Mouse (Mus musculus): ENCODE measurements around the gene Prkd1.
"Not testable (repeated sequence)": the region's sequence is repeated elsewhere in the genome, so short reads cannot be mapped to it uniquely, and the experiment has no call there.

Prkd1 gene

DNA sequence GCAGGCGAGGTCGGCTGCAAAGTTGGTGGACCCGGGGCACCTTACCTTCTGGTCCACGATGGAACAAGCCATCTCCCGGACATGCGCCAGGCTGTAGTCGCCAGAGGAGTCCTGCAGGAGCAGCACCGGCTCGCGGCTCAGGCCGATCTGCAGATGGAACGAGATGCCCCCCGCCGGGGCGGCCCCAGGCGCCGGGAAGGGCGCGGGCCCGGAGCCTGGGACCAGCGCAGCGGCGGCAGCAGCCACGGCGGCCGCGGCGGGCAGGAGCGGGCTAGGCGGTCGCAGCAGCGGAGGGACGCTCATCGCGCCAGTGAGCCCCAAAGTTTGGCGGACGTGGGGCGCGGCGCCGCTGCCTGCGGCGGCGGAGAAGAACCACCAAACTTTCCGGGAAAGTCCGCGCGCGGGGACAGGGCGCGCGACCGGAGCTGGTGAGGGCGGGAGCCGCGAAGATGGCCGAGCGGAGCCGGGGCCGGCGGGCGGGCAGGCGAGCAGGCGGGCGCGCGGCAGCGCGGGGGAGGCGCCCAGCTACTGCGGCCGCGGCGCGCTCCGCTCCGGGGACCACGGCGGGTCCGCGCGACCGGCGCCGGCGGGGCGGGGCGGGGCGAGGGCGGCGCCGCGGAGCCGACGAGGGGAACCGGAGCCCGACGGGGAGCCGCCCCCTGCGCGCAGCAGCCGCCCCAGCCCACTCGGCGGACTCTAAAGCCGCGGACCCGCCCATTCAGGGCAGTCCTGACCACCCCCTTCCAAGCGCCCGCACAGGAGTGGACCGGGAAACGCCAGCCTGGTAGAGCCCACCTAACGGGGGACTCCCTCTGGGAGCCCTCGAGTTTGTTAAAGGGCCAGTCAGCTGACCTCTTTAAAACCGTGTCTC is at the start of gene Prkd1:
TSS of gene Prkd1 (minus strand) at position 428 of the 871 bp plus-strand sequence.
- peak; percentile 80 for DNase-seq

DNA sequence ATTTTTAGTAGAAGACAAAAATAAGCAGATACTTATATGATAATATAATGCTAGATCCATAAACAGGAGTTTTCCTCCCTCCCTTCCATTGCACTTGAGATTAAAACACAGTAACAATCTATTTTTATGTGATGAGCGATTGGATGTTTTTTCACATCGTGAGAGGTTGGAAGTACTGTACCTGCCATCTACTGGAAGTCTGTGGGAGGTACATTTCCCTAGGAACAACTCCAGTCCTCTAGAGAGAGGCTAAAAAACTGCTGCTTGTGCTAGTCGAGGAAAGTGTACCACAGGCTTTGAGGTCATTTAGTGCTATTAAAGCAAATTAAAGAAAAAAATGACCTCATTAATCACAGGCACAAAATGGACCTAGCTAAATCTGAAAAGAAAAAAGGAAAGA is 48.6 kb upstream of the Prkd1 start:
- DNase-seq: peak; percentile 26

DNA sequence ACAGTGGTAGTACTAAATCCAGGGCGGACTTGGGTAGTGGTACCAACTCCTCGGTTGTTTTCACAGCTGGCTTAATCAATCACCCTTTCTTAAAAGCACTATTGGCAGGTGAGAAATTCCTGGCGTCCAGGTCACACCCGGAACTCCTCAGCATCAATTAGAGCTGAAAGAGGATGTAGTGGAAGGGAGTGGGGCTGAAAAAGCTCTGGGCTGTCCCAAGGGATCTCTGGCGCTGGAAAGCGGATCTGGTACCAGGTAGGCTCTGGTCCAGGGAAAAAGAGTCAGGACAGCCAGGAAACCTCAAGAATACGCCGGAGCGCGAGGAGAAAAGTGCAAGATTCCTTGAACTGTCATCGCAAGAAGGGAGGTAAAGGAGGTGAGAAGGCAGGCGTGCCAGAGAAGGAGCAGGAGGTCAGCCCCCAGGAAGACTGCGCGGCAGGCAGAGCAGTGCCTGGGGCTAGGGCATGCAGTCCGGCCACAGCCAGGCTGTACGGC is 675 bp downstream of the Prkd1 start:
- DNase-seq: no peak

DNA sequence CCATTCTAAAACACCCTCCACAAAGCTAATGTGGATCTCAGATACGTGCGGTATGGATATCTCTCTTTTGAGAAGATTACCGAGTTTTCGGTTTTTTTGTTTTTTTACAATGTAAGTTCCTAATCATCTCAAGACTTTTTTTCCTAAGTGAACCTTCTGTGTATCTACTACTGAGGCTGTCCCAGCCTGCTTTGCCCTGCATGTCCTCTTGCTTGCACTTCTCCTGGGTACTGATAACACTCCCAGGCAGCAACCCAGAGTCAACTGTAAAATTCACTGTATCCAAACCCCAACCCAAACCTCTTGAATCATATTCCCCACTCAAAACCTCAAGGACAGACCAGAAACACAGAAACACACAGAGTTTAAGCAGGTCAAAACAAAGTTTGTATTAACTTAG is 2.0 kb downstream of the Prkd1 start:
- no peak for DNase-seq

DNA sequence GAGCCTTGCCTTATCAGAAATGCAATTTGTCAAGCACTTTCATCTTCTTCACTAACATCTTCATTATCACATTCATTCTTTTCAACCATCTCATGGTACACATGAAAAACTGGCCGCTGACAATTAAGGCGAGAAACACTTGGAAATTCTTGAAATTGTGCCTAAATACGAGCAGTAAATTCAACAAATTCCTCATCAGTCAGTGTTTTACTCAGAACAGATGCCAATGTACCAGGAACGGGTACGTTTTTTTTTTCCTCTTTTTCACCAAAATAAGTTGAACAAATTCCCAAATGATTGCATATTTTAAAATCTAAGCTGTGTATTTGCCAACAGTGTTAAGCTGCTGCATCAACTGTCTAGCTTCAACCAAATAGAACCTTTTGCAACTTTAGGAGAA is 6.2 kb downstream of the Prkd1 start:
- DNase-seq: no peak

DNA sequence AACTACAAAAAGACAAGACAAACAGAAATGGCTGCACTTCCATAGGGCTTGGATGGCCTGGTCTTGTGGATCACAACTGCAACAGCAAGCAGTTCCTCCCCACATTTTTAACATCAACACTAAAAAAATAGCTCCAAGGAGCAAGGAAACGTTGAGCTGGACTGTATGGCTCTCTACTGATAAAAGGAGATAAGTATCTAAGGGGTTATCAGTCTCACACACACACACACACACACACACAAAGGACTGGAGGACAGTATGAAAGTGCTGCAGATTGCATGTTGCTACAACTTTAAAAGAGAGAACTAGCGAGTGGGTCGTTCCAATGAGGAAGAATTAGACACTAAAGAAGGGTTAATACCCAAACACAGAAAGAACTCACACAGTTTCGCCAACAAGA is 8.7 kb downstream of the Prkd1 start:
- DNase-seq: no peak

DNA sequence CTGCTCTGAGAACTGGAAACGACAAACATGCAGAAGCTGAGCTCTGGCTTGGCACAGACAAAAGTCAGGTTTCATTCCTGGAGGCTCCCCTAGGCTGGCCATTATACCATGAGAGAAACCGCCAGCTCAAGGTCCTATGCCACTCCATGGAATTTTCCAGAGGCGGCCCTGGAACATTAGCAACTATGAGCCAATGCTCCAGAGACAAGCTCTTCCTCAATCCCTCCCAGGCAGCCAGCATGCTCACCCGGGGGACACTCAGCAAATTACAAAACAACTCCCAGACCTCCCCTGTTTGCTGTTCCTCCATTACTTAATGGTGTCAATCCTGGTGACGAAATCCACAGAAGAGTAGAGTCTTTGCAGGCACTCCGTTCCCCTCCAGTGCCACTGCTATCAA is 14.5 kb downstream of the Prkd1 start:
- no peak for DNase-seq

DNA sequence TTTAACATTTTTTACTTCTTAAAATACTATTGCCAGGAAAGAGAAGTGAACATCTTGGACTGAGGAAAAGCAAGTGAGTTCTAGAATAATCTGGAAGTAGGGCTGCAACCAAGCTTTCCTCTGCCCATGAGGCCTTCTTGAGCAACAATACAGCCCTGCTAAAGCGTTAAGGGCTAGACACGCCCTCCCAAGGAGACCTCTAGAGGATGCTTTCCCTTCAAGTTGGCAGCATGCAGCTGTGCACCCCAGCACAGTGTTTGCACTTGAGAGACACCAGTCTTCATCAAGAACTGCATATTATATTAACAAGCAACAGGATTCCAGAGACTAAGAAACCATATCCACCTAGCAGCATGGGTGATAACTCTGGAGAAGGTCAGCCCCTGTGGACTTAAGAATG is 22.8 kb downstream of the Prkd1 start:
- not testable (repeated sequence) for DNase-seq

DNA sequence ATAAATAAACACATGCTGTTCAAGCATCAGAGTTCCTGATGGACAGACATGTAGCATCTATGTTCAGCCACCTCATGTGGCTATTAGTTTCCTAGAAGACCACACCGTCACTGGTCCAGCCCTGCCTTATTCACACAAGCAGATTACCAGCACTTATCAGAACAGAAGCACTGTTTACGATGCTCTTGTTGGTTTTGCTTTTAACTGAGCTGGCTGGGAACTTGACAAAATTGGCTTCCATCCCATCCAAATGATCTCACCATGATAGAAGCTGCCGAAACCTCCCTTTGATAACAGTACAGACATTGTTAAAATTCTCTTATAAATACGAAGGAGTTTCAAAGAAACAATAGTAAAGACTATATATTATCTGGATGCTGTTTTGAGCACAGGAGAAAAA is 24.7 kb downstream of the Prkd1 start:
- no peak for DNase-seq

DNA sequence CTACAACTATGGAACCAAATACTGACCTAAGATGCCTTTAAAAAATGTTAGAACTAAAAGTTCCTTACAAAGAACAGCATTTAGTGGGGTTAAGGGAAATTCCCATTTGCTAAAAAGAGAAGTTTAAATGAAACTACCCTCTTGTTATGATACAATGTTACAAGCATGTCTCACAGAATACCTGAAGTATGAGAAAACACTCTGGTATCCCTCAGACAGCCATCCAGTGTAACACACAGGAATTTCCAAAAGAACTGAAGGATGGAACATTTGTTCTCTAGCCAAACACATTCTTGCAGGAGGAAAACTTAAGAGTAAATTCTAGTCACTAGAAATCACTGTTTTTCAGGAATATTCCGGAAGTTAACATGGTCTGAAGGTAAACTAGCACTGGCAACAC is 33.0 kb downstream of the Prkd1 start:
- DNase-seq: no peak

DNA sequence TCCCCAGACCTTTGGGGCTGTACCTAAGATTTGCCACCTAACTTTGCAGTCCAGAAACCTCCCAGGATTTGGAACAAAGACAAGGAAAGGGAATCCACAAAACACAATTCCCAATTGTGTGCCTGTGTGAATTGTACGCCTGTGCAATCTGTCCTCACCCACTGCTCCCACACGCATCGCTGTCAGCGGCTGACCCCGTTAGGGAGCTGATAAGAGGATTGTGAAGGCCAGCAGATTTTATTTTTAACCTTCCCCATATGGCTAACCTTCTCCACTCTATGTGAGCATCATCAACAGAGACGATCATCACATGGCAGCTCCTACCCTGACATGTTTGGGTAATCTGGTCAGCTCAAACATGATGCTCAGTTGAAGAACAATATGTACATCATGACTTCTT is 34.6 kb downstream of the Prkd1 start:
- no peak for DNase-seq

DNA sequence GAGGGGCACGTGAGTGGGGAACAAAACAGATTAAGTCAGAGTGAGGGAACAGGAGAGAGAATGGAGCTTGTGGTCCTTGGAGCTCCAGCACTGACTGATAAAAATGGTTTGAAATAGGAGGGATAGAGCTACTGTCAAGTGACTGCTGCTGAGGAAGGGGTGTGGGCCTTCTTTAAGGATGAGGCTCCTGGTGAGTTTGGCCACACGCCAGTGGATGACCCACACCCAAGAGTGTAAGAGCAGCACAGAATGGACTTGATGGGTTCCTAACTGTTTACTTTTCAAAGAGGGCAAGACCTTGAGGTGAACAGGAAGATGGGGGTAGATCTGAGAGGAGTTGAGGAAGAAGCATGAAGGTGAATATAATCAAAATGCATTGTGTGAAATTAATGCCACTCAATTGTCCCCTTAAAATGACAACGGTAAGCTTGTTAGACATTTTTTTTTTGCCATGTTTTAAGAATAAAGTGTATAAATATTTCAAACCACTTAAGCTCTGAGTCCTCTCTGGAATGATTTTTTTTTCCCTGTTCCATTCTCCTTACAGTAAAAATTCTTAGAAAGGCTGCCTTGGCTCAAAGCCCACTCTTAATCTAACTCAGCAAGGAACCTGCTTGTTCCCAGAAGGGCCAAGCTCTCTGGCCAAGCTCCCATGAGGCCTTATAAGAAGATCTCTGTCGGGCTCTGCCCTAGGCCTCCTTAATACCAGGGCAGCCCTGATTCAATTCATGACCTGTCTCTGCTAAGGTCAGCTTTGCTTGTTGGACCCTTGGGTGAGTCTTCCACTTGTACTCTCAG is 42.0 kb downstream of the Prkd1 start:
- DNase-seq: peak; percentile 14

DNA sequence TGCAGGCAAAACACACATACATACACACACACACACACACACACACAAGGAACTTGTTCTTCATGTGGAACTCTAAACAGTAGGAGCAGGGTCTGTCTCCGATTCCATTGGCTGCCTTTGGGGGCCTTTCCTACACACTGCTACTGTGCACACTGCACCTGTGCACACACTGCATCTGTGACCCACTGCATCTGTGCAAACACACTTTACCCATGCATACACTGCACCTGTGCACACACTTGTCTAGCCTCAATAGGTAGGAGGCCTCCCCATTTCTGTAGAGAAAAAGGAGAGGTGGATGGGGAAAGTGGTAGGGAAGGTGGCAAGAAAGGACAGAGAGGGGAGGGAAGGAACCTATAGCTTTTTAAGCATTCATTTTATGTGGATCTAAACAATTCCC is 49.5 kb downstream of the Prkd1 start:
- no peak for DNase-seq

DNA sequence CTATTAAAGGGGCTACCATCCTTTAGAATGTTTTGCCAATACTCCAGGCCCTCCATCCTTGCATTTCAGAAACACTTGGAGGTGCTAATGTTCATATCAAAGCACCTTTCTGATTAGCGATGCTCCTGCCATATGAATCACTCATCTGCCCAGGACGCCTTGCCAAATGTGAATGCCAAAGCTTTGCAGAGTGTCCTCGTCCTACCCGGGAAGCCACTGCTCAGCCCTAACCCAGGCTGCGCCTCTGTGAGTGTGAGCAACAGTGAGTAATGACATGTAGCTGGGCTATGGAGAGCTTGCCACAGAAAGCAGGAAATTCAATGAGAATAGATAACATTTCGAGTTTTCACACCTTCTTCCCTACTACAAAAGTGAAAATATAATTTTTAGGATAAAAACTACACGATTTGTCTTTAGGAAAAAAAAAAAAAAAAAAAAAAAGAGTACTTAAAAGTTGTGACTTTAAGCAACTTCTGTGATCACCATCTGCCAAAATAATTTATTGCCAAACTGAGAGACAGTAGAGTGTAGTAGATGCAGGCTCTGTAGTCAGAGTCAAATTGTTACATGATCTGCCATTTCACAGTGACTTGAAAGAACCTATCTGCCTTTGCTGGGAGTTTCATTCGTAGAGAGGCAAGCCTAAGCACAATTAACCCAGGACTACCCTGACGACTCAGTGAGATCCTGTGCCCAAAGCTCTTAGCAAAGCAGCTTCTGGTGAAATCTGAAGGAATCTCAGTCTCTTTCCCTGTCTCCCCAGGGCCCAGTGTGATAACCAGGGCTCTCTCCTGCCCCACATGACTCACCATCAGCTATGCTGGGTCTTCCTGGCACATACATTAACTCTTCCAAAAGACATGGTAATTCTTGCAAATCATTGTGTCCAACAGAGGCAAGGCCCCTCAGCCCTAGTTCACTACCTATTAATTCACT is 50.6 kb downstream of the Prkd1 start:
- no peak for DNase-seq

DNA sequence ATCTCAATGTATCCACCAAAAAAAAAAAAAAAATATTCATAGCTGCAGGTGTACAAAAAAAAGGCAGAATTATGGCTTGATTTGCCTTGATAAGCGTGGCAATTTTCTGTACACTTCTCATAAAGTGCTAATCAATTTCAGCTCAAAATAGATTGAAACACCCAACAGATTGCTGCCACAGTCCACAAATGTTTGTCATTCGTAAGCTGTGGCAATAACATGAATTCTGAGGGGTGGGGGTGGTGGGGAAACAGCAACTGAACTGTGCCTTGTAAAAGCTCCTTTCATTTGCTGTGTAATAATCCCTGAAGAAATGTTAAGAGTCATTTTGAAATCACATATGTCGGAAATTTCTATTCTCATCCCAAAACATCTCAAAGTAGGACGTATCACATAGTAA is 51.4 kb downstream of the Prkd1 start:
- no peak for DNase-seq

DNA sequence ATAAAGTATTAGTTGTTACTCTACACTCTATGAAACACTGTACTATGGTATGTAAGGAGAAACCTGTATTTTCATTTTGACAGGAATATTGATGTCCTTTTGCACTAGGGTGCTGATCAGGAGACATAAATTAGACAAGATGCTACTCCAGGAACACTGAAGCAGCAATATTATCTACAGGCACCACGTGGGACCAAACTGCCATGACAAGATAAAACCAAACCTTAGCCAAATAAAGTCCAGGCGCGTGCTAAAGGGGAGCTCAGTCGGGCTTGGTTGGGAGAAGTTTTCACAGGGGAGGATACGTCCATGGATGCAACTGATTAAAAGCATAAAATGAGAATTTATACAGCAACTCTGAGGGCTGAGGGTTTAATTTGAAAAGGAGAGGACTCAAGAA is 53.1 kb downstream of the Prkd1 start:
- DNase-seq: no peak

DNA sequence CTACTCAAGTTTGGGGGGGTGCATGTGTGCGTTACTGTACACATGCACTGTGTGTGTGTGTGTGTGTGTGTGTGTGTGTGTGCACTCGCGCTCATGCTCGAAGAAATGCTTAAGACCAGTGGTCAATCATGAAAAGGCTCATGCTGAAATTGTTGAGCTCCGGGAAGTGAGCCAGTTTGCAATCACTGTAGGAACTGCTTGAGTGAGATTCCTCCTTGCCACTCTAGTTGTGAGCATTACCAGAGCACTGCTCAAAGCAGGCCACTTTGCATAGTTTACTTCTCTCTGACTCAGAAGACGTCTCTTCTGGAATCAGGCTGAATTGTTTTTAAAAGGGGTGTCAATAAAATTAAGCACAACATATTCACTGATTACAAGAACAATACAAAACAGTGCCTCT is 54.4 kb downstream of the Prkd1 start:
- peak; percentile 59 for DNase-seq

DNA sequence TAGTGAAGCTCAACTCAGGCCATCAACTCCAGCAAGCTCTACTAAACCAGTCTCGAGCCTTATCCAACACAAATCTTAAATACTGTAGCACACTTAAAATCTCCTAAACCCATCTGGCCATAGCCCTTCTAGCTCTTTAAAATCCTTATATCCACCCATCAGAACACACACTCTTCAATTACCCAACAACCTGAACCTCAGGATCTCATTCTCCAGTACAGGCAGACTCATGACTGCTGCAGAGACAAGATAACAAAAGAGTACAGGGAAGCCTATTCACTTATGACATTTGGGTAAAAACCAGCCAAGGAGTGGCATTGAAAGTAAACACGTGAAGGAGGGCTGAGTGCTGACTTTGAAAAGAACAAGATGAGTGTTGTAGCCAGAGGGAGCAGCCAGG is 55.4 kb downstream of the Prkd1 start:
- DNase-seq: no peak

DNA sequence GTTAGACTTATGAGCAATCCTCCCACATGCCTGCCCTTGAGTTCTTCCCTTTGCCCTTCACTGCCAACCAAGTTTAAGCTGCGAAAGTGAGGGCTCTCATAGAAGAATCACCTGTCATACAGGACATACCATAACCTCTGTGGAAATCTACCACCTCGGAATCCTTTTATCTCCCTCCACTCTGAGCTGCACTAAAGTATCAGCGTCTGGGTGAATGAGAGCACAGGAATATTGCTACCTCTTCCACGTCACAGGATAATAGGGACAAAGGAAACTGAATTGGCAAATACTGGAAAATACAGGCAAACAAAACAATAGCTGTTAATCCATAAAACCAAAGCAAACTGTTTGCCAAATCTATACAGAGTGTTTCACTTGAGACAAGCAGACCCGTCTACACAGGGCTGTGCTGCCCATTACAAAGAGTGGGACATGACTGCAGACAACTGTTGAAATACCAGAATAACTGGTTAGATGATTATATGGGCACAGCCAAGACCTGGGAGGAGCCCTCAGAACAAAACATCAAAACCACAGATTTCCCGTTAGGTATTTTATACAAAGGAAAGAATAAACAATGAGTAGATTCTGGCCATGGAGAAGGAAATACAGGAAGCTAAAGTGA is 60.6 kb downstream of the Prkd1 start:
- no peak for DNase-seq

DNA sequence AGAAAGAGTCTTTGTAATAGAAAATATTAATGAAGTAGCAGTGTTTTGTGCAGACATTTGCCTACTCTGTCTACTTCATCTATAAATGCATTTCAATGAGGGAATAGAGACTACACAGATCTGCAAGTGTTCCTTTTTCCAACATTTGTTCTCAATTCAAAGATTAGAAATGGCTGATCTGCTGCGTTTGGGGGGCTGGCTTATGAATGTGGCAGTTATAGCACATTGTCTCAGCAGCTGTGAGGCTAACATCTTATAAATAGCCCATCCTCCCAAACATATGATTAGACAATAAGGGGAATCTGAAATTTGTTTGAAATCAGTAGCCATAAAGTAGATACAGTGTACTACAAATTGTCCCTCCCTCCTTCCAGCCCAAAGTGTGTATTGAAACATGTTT is 83.7 kb downstream of the Prkd1 start:
- no peak for DNase-seq

DNA sequence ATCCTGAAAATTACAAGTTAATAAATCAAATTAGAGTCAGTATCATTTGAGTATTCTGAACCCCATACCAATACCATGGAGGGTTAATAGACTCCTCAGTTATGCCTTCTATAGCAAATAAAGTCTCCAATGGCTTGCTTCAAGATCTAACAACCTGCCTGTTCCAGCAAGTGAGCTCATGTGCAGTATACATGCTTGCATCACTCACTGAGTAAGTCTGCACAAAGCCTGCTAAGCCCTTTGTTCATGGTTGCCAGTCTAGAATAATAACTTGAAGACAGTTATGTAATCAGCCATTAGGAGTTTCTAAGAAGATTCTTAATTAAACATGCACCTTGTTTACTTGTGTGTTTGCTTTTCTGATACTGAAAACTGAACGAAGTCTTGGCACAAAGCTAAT is 88.4 kb downstream of the Prkd1 start:
- no peak for DNase-seq

DNA sequence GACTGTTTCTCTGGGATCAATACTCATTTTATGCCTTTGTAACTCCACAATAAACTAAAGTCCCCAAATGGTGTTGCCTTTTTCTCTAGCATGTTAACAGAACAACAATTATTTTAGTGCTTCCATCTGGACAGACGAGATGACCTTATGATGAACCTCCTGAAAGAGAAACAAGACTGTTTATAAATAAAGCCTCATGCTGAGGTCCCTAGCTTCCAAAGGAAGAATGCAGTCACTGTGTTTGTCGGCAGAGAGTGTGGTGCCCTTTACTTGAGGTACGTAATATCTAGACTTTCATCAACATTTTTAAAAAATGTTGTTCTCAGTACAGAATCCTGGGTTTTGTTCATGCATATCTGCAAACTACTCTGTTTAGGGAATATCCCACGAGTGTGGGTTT is 90.7 kb downstream of the Prkd1 start:
- no peak for DNase-seq

DNA sequence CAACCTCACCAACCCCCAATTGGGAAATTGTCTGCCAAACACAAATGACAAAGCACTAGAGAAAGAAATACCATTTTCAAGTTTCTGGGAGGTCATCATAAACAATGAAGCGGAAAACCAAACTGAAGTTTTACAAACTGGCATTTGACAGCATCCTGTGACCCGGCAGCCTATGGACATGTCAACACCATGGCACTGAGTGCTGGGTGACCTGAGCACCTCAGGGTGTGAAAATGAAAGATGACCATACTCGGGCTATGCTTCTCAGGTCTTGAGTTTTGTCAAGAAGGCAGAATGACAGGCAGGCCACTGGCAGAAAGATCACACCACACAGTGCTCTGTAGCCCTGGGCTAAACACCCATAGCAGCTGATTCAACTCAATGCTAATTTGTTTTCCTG is 94.7 kb downstream of the Prkd1 start:
- DNase-seq: no peak
